Mouse (Mus musculus) intestine, embryonic 14.5 days (tissue): ENCODE measurements around the gene Trpv4. TPM values are rescaled to one million over a fixed set of nuclear protein-coding genes. Genes with fewer than 3 reads are reported as not detected.
A peak's percentile ranks its signal among the peaks of the same experiment; 100 is the strongest.

Source experiments
- ATAC-seq: fragments of 200-750 bp; cut with Nextera tagmentation; replicated peaks from 2 replicates; pipeline ENCODE4 v1.8.0; 2017; ENCODE audit warnings: low read depth, moderate number of reproducible peaks, moderate TSS enrichment, moderate library complexity; ENCODE audit not compliant: low FRiP score, low TSS enrichment
- DNase-seq: peaks from one replicate; pipeline ENCODE4 v3.0.0-alpha.2; 2018; ENCODE audit warnings: low spot score
- H3K27ac ChIP-seq: fragments of 300-500 bp; sonication (generic); 2 replicates; pipeline ENCODE4 v1.5.1; 2014; ENCODE audit warnings: low read depth, mild to moderate bottlenecking, control low read depth
- H3K27me3 ChIP-seq: fragments of 300-500 bp; sonication (generic); replicated peaks from 2 replicates; pipeline ENCODE4 v1.6.1; 2014; ENCODE audit warnings: low read length, control low read depth; ENCODE audit not compliant: control insufficient read depth, insufficient read depth
- H3K36me3 ChIP-seq: fragments of 300-500 bp; sonication (generic); 2 replicates; pipeline ENCODE4 v1.6.1; 2014; ENCODE audit warnings: low read length, control low read depth; ENCODE audit not compliant: control insufficient read depth, insufficient read depth
- H3K4me1 ChIP-seq: fragments of 300-500 bp; sonication (generic); replicated peaks from 2 replicates; pipeline ENCODE4 v1.6.1; 2014; ENCODE audit warnings: low read length, control low read depth, mixed read lengths; ENCODE audit not compliant: control insufficient read depth, insufficient read depth
- H3K4me2 ChIP-seq: fragments of 300-500 bp; sonication (generic); 2 replicates; pipeline ENCODE4 v1.6.1; 2014; ENCODE audit warnings: low read length
- H3K4me3 ChIP-seq: fragments of 300-500 bp; sonication (generic); 2 replicates; pipeline ENCODE4 v1.5.1; 2014; ENCODE audit warnings: low read depth, low read length, control low read depth, mixed read lengths
- H3K9ac ChIP-seq: fragments of 300-500 bp; sonication (generic); 2 replicates; pipeline ENCODE4 v1.6.1; 2014; ENCODE audit warnings: mild to moderate bottlenecking, low read length
- H3K9me3 ChIP-seq: fragments of 300-500 bp; sonication (generic); 2 replicates; pipeline ENCODE4 v1.6.1; 2016; ENCODE audit warnings: low read length, control low read depth; ENCODE audit not compliant: control insufficient read depth
- WGBS: fragments of 180-500 bp; shearing (Covaris S2); extraction: QIAGEN DNeasy Blood & Tissue Kit; methylation state at CpG from one replicate; pipeline ENCODE4 v1.1.7; 2014; 5-methylcytosine and 5-hydroxymethylcytosine counted together
- polyA plus RNA-seq: library from polyadenylated mRNA; unstranded; fragments of >200 nt; fragmentation: Nextera tagmentation; extraction: Ambion mirVana; gene quantifications from 2 replicates; pipeline ENCODE4 v1.2.1, GENCODE M21; 2014

Gene Trpv4
- polyA plus RNA-seq, 1 experiment from 2014 or later = 0.83 TPM

DNA sequence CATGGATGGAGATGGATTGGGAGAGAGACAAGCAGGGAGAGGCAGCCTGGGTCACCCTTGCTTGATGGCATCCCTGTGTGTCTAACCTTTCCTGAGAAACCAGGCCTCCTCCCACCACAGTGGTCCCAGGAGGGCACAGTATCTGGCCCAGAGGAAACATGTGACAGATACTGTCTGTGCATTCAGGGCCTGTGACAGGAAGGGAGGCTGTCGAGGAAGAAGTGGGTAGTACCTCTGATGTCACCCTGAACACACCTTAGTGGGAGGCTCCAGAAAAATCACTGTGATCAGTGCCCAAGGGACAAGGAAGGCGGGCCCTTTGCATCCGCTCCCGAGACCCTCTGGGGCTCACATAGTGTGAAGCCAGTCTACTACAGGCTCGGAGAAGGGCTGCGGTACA, 52.2 kb downstream of the Trpv4 start:
- no peak overlapping the region for H3K4me2 ChIP-seq
- no peak for DNase-seq
- H3K9ac ChIP-seq = no peak overlapping the region
- H3K27me3 ChIP-seq = no peaks in the 10 kb centered on the region
- no peaks in the 10 kb centered on the region; the same call in 1 of the 2 replicates for H3K36me3 ChIP-seq
- H3K27ac ChIP-seq = no peak overlapping the region
- 86% methylated on average over 6 of the region's 6 CpGs for WGBS
- H3K4me3 ChIP-seq = no peak overlapping the region
- H3K4me1 ChIP-seq = peaks cover 12% of the 10 kb centered on the region
- H3K9me3 ChIP-seq = no peaks in the 10 kb centered on the region
- no peak for ATAC-seq

DNA sequence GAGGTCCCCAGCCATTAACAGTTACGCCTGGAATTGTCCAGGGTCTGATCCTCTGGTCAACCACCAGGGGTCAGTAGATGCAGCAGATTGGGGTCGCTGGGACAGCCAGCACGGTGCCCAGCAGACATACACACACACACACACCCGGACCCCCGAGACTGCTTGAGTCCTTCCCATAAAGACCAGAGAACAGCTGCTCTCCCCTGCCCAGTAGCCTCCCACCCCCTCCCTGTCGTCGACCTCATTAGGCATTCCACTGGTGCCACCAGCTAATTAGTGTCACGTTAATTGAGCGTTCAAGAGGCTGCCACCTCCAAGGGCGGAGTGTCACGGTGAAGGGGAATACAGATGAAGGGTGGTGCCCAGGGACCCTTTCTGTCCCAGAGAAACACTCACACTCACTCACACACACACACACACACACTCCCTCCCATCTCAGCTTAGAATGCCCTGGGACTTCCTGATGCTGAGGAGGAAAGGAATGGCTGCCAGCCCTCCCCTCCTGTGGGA, 53.4 kb downstream of the Trpv4 start:
- H3K4me2 ChIP-seq = no peak overlapping the region
- no peak overlapping the region for H3K4me3 ChIP-seq
- WGBS = 38% methylated on average over 11 of the region's 11 CpGs
- H3K27ac ChIP-seq = no peak overlapping the region
- no peaks in the 10 kb centered on the region for H3K9me3 ChIP-seq
- H3K27me3 ChIP-seq = no peaks in the 10 kb centered on the region
- no peak overlapping the region for H3K9ac ChIP-seq
- H3K4me1 ChIP-seq = peaks cover 12% of the 10 kb centered on the region
- ATAC-seq (no peak), DNase-seq (no peak)
- no peaks in the 10 kb centered on the region for H3K36me3 ChIP-seq

DNA sequence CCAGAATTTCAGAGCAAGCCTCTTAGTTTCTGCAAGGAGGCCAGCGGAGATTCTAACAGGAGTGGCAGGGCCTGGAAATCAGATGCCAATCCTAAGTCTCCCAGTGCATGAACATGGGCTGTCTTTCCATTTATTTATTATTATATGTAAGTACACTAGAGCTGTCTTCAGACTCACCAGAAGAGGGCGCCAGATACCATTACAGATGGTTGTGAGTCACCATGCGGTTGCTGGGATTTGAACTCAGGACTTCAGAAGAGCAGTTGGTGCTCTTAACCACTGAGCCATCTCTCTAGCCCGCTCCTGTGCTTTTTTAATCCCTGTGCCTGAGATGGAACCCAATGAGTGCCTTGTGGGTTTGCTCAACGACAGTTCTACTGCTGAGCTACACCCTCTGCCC, 54.2 kb downstream of the Trpv4 start:
- ATAC-seq (no peak), DNase-seq (no peak)
- 85% methylated on average over 5 of the region's 5 CpGs for WGBS
- peaks cover 12% of the 10 kb centered on the region for H3K4me1 ChIP-seq
- no peaks in the 10 kb centered on the region for H3K27me3 ChIP-seq
- H3K4me2 ChIP-seq = no peak overlapping the region
- no peaks in the 10 kb centered on the region for H3K9me3 ChIP-seq
- no peak overlapping the region for H3K4me3 ChIP-seq
- H3K27ac ChIP-seq = no peak overlapping the region
- H3K36me3 ChIP-seq = no peaks in the 10 kb centered on the region
- no peak overlapping the region for H3K9ac ChIP-seq

DNA sequence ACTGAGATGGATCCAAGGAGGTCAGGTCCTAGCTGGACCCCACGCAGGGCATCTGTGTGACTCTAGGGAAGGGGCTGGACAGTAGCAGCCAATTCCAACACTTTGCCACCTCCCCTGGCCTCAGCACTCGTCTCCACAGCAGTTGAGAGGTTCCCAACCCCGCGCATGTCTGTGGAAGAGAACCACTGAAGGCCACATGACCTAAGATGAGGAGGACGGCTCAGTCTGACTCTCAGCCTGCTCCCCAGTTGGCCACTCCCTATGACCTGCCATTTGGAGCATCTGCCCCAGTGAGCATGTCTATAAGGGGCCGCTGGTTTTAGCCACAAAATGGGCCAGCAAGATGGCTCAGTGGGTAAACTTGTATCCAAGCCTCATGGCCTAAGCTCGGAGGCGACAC, 56.2 kb downstream of the Trpv4 start:
- no peak overlapping the region for H3K4me2 ChIP-seq
- DNase-seq (no peak), ATAC-seq (no peak)
- no peaks in the 10 kb centered on the region for H3K9me3 ChIP-seq
- peaks cover 5% of the 10 kb centered on the region; the same call in 1 of the 2 replicates for H3K4me1 ChIP-seq
- 71% methylated on average over 8 of the region's 8 CpGs for WGBS
- no peak overlapping the region for H3K27ac ChIP-seq
- no peak overlapping the region for H3K4me3 ChIP-seq
- no peaks in the 10 kb centered on the region for H3K36me3 ChIP-seq
- no peak overlapping the region for H3K9ac ChIP-seq
- H3K27me3 ChIP-seq = no peaks in the 10 kb centered on the region

DNA sequence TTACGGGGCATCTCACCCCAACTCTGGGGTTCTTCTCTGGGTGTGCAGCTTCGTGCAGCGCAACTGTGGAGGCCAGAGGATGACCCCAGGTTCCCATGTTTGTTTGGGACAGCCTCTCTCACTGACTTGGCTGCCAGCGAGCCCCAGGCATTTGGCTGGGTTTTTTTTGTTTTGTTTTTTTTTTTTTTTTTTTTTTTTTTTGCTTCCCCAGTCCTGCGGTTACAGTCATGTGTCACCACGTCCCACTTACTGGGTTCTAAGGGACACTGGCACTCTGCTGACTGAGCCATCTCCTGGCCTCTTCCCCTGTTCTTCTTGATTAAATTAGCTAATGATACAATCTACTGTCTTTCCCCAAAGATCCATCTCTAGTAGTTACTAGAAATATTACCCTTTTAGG, 60.6 kb downstream of the Trpv4 start:
- no peaks in the 10 kb centered on the region for H3K27me3 ChIP-seq
- ATAC-seq = no peak
- H3K36me3 ChIP-seq = no peaks in the 10 kb centered on the region
- no peak overlapping the region for H3K9ac ChIP-seq
- DNase-seq = no peak
- WGBS = 42% methylated on average over 6 of the region's 6 CpGs
- H3K9me3 ChIP-seq = no peaks in the 10 kb centered on the region
- H3K27ac ChIP-seq = no peak overlapping the region
- H3K4me1 ChIP-seq = peaks cover 44% of the 10 kb centered on the region
- no peak overlapping the region for H3K4me3 ChIP-seq
- no peak overlapping the region for H3K4me2 ChIP-seq

DNA sequence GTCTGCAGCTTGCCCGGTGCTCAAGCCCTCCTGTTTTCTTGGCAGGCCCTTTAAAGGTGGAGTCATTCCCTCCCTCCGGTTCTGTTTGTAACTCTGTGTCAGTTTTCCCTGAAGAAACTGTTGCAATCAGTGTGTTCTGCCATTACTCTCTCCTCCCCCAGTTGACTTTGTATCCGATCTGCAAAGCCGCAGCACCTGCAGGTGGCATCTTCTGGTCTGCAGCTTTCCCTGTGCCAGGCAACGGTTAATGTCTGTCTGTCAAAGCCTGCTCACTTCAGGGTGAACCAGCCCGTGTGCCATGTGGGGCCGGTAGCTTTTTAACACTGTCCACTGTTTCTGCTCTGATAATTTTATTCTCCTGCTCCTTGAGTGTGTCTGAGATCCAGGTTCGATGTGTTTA, 61.0 kb downstream of the Trpv4 start:
- no peak overlapping the region for H3K4me2 ChIP-seq
- H3K4me3 ChIP-seq = no peak overlapping the region
- peaks cover 48% of the 10 kb centered on the region for H3K4me1 ChIP-seq
- no peak overlapping the region for H3K9ac ChIP-seq
- H3K36me3 ChIP-seq = no peaks in the 10 kb centered on the region
- no peak overlapping the region for H3K27ac ChIP-seq
- DNase-seq = no peak
- no peaks in the 10 kb centered on the region for H3K9me3 ChIP-seq
- 31% methylated on average over 8 of the region's 8 CpGs for WGBS
- no peak for ATAC-seq
- no peaks in the 10 kb centered on the region for H3K27me3 ChIP-seq

DNA sequence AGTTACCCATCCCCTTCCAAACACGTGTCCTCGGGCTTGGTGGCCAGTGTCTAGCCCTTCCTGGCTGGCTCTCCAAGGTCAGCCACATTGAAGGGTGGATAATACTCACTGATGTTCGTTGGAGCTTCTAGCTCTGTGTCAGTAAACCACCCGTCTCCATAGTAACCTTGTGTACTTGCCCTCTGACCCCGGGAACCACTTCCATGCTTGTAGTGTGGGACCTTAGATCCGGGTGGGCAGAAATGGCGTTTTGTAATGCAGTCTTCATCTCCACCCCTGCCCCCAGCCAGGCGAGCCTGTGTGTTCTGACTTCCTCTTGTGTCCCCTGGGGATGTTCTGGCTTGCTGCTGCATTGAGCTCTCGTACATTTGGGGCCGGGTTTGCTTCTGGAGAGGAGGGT, 61.6 kb downstream of the Trpv4 start:
- Histone ChIP-seq H3K4me2 (no peak overlapping the region), H3K27ac (no peak overlapping the region)
- WGBS = 19% methylated on average over 10 of the region's 10 CpGs

DNA sequence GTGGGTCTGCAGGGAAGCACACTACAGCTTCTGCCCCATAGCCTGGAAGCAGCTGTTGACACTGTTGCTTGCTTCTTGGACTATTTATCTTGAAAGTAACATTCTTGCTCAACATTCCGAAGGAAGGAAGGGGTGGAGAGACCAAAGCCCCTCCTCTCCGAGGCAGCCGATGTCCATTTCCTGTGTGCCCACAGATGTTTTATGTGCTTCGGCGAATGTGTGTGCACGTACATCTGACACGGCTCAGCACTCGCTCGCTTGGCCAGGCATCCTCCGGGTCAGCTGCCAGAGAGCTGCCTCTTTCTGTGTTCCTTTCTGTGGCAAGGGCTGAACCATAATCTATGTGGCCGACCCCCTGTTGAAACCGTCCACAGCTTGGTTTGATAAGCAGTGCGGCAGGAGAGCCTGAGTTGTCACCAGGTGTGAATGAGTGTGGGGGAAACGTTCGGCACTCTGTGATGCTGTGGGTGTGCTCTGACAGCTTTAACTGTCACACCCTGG, 63.4 kb downstream of the Trpv4 start:
- Histone ChIP-seq H3K4me3 (no peak overlapping the region), H3K9ac (no peak overlapping the region), H3K27ac (peak overlapping the region; percentile 88), H3K27me3 (no peaks in the 10 kb centered on the region), H3K4me2 (peak overlapping the region; percentile 38), H3K36me3 (no peaks in the 10 kb centered on the region), H3K4me1 (peaks cover 72% of the 10 kb centered on the region), H3K9me3 (no peaks in the 10 kb centered on the region)
- WGBS = 27% methylated on average over 15 of the region's 15 CpGs
- DNase-seq = no peak
- no peak for ATAC-seq

More for the DNA sequence above, 61.6 kb downstream of the Trpv4 start:
- H3K9me3 ChIP-seq = no peaks in the 10 kb centered on the region
- DNase-seq = no peak
- no peak overlapping the region for H3K4me3 ChIP-seq
- no peaks in the 10 kb centered on the region for H3K36me3 ChIP-seq
- peaks cover 54% of the 10 kb centered on the region for H3K4me1 ChIP-seq
- H3K9ac ChIP-seq = no peak overlapping the region
- no peaks in the 10 kb centered on the region for H3K27me3 ChIP-seq
- no peak for ATAC-seq

DNA sequence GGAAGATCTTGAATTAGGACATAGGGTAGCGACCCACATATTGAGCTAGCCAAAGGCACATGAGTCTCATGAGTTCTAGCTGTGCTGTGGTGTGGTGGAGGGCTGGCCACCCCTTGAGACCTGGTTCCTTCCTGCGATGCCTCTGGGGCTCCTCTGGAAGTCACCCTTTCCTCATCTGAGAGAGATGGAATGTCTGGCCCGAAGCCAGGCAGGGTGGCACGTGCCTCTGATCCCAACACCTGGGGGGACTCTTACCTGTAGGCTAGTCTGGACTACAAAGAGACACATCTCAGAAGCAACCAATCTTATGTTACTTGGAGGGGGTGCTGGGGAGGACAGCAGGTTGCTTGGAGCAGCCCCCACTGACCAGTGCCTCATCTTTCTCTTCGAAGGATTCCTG, 64.3 kb downstream of the Trpv4 start:
- 0 out of 2 replicates have a peak overlapping the region, but pooled peaks have one; percentile 16 for H3K9ac ChIP-seq
- DNase-seq (no peak), ATAC-seq (no peak)
- H3K4me3 ChIP-seq = no peak overlapping the region
- peak overlapping the region; percentile 88 for H3K27ac ChIP-seq
- peaks cover 79% of the 10 kb centered on the region for H3K4me1 ChIP-seq
- 76% methylated on average over 5 of the region's 5 CpGs for WGBS
- H3K27me3 ChIP-seq = no peaks in the 10 kb centered on the region
- peak overlapping the region; percentile 38 for H3K4me2 ChIP-seq
- no peaks in the 10 kb centered on the region for H3K9me3 ChIP-seq
- H3K36me3 ChIP-seq = no peaks in the 10 kb centered on the region
